Mouse (Mus musculus): ENCODE data around the gene Gosr2. TPM values are rescaled to one million over a fixed set of nuclear protein-coding genes. Genes with fewer than 3 reads are reported as not detected.

Gosr2 gene
- polyA plus RNA-seq, 1 experiment from 2014 or later = 79.2 TPM

DNA sequence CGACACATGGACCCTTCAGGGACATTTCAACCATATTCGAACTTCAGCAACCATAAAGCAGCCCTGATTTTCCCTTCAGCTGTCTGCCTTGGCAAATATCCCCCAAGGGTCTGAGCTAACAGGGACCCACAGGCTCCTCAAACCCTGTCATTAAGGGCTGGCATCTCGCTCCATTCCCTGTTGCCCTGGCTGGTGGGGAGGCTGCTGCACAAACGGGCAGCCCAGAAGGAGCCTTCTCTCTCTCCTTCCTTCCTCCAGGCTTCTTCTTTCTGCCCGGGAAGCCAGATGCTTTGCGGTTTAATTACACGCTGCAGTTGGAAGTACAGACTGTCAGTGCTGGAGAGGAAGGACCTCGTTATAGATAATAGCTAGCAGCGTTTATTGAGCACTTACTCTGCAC is 54.5 kb downstream of the Gosr2 start:
- H3K4me1 ChIP-seq (replicated peaks; ENCODE audit: control insufficient read depth, insufficient read depth, low read length) = no peaks in the 10 kb centered on the region
- ATAC-seq (ENCODE audit: low read depth) = no peak
- H3K9me3 ChIP-seq (ENCODE audit: control insufficient read depth, low read length) = no peaks in the 10 kb centered on the region
- H3K36me3 ChIP-seq (ENCODE audit: control insufficient read depth, insufficient read depth, low read length) = no peaks in the 10 kb centered on the region
- no peak overlapping the region for H3K27ac ChIP-seq (ENCODE audit: low read length)
- H3K4me2 ChIP-seq (ENCODE audit: low read depth, low read length) = no peak overlapping the region
- no peak overlapping the region for H3K4me3 ChIP-seq (ENCODE audit: low read length)
- H3K9ac ChIP-seq (ENCODE audit: low read length) = no peak overlapping the region
- 69% methylated on average over 9 of the region's 9 CpGs for WGBS
- peaks cover 18% of the 10 kb centered on the region for H3K27me3 ChIP-seq (ENCODE audit: control insufficient read depth, insufficient read depth, low read depth, low read length)

DNA sequence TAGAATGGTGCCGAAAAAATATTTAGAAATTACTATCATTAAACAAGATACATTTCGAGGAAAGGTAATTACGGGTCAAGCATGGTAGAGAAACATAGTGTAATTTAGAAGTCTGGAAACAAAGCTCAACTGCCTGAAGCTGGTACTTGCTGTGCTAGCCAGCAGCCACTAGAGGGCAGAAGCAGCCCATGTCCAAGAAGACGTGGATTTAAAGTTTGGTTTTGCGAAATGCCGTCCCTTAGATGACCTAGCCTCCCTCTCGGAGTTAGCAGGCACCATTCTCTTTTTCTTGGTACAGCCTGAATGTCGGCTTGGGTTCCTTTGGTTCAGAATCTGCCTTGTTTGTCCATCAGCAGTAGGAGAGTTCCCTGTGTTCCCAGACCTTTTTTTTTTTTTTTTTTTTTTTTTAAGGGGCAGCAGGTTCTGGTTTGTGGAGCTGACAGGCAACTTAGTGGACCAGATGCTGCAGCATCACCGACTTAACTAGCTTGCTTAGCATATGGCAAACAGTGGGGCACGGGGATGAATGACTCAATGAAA is 58.2 kb downstream of the Gosr2 start:
- WGBS = 3% methylated on average over 10 of the region's 10 CpGs
- H3K9ac ChIP-seq (ENCODE audit: low read length) = no peak overlapping the region
- H3K4me1 ChIP-seq (replicated peaks; ENCODE audit: control insufficient read depth, insufficient read depth, low read length) = no peaks in the 10 kb centered on the region
- H3K9me3 ChIP-seq (ENCODE audit: control insufficient read depth, low read length) = no peaks in the 10 kb centered on the region
- no peak overlapping the region for H3K4me2 ChIP-seq (ENCODE audit: low read depth, low read length)
- peaks cover 7% of the 10 kb centered on the region for H3K27me3 ChIP-seq (ENCODE audit: control insufficient read depth, insufficient read depth, low read depth, low read length)
- no peak overlapping the region for H3K27ac ChIP-seq (ENCODE audit: low read length)
- ATAC-seq (ENCODE audit: low read depth) = no peak
- H3K4me3 ChIP-seq (ENCODE audit: low read length) = no peak overlapping the region
- H3K36me3 ChIP-seq (ENCODE audit: control insufficient read depth, insufficient read depth, low read length) = no peaks in the 10 kb centered on the region

DNA sequence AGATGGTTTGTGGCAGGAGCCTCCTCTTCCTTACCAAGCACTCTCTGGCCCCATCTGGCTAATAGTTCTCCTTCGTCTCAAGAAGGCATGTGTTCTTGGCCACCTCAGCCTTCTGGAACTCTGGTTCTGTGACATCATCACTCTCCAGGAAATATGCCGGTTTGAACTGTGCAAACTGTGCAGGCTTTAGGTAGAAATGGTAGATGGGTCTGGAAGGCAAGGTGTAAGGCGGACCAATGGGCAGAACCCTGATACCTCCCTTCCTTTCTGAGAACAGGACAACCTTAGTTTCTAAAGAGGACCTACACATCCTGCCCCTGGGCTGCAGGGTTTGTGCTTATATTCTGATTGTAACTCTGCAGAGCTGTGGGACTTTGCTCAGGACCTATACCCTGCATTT is 58.9 kb downstream of the Gosr2 start, which contains the start of gene Lyzl6:
Gene Lyzl6, minus strand, starts transcription at position 101 of the 400 bp plus-strand sequence.
- no peaks in the 10 kb centered on the region for H3K9me3 ChIP-seq (ENCODE audit: control insufficient read depth, low read length)
- H3K4me3 ChIP-seq (ENCODE audit: low read length) = no peak within 1 kb of the TSS
- WGBS = 69% methylated on average over 3 of the region's 3 CpGs
- no peak within 1 kb of the TSS for H3K4me2 ChIP-seq (ENCODE audit: low read depth, low read length)
- ATAC-seq (ENCODE audit: low read depth) = no peak
- no peaks in the 10 kb centered on the region for H3K36me3 ChIP-seq (ENCODE audit: control insufficient read depth, insufficient read depth, low read length)
- H3K4me1 ChIP-seq (replicated peaks; ENCODE audit: control insufficient read depth, insufficient read depth, low read length) = no peaks in the 10 kb centered on the region
- H3K9ac ChIP-seq (ENCODE audit: low read length) = no peak within 1 kb of the TSS
- peaks cover 7% of the 10 kb centered on the region for H3K27me3 ChIP-seq (ENCODE audit: control insufficient read depth, insufficient read depth, low read depth, low read length)
- no peak within 1 kb of the TSS for H3K27ac ChIP-seq (ENCODE audit: low read length)

DNA sequence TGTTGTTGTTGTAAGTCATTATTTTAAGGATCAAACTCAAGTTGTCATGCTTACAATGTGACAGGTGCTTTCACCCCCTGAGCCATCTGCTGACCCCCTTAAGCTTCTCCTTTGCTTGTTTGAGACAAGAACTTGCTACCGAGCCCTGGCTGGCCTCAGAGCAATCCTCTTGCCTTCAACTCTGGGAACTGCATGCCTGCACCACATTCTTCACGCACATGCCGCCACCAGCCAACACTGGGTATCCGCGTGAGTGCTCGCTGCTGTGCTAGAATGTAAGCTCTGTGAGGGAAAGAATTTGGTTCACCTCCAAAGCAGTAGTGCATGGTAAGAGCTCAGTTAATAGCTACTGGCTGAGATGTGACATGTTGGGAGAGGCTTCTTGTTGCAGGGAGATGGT is 61.4 kb downstream of the Gosr2 start:
- no peaks in the 10 kb centered on the region for H3K4me1 ChIP-seq (replicated peaks; ENCODE audit: control insufficient read depth, insufficient read depth, low read length)
- no peak for ATAC-seq (ENCODE audit: low read depth)
- no peaks in the 10 kb centered on the region for H3K36me3 ChIP-seq (ENCODE audit: control insufficient read depth, insufficient read depth, low read length)
- no peak overlapping the region for H3K4me3 ChIP-seq (ENCODE audit: low read length)
- H3K27me3 ChIP-seq (ENCODE audit: control insufficient read depth, insufficient read depth, low read depth, low read length) = peaks cover 7% of the 10 kb centered on the region
- 66% methylated on average over 6 of the region's 6 CpGs for WGBS
- no peak overlapping the region for H3K9ac ChIP-seq (ENCODE audit: low read length)
- H3K9me3 ChIP-seq (ENCODE audit: control insufficient read depth, low read length) = no peaks in the 10 kb centered on the region
- H3K4me2 ChIP-seq (ENCODE audit: low read depth, low read length) = no peak overlapping the region
- no peak overlapping the region for H3K27ac ChIP-seq (ENCODE audit: low read length)

DNA sequence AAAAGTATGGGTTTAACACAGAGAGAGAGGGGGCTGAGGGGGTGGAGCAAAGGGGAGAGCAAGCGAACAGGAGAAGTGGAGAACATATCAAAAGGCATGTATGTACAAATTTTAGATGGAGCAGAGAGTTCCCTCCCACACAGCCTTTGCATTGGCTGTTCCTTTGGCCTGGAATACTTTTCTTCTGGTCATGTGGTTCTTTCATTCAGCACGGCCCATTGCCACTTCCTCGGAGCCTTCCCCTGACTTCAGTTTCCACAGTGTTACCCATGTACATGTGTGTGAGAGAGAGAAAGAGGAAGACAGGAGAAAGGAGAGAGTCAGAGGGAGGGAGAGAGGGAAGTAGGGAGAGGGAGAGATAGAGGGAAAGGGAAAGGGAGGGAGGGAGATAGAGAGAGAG is 62.2 kb downstream of the Gosr2 start:
- 65% methylated on average over 3 of the region's 3 CpGs for WGBS
- Histone ChIP-seq H3K4me2 (ENCODE audit: low read depth, low read length) (no peak overlapping the region), H3K27ac (ENCODE audit: low read length) (no peak overlapping the region), H3K36me3 (ENCODE audit: control insufficient read depth, insufficient read depth, low read length) (no peaks in the 10 kb centered on the region), H3K27me3 (ENCODE audit: control insufficient read depth, insufficient read depth, low read depth, low read length) (peaks cover 7% of the 10 kb centered on the region), H3K9ac (ENCODE audit: low read length) (no peak overlapping the region), H3K4me1 (replicated peaks; ENCODE audit: control insufficient read depth, insufficient read depth, low read length) (no peaks in the 10 kb centered on the region), H3K4me3 (ENCODE audit: low read length) (no peak overlapping the region), H3K9me3 (ENCODE audit: control insufficient read depth, low read length) (no peaks in the 10 kb centered on the region)
- no peak for ATAC-seq (ENCODE audit: low read depth)

DNA sequence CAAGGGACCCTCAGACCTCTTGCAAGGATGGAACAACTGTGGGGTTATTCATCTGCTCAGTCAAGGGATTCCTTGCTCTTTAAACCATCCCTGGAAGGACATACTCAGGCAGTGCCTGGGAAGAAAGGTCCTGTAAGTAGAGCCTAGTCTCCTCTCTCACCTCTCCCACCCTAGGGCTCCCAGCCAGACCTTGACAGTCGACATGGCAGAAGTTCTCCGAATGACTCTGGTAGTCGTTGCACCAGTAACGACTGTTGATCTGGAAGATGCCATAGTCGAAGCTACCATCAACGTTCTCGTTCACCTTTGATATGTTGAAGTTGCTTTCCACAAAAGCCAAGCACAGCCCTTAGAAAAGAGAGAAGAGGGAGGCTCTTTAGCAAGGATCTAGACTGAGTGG is 62.9 kb downstream of the Gosr2 start:
- no peaks in the 10 kb centered on the region for H3K9me3 ChIP-seq (ENCODE audit: control insufficient read depth, low read length)
- no peaks in the 10 kb centered on the region for H3K4me1 ChIP-seq (replicated peaks; ENCODE audit: control insufficient read depth, insufficient read depth, low read length)
- ATAC-seq (ENCODE audit: low read depth) = no peak
- H3K36me3 ChIP-seq (ENCODE audit: control insufficient read depth, insufficient read depth, low read length) = no peaks in the 10 kb centered on the region
- 77% methylated on average over 7 of the region's 7 CpGs for WGBS
- H3K4me3 ChIP-seq (ENCODE audit: low read length) = no peak overlapping the region
- H3K27me3 ChIP-seq (ENCODE audit: control insufficient read depth, insufficient read depth, low read depth, low read length) = peaks cover 3% of the 10 kb centered on the region
- no peak overlapping the region for H3K9ac ChIP-seq (ENCODE audit: low read length)
- no peak overlapping the region for H3K4me2 ChIP-seq (ENCODE audit: low read depth, low read length)
- no peak overlapping the region for H3K27ac ChIP-seq (ENCODE audit: low read length)

DNA sequence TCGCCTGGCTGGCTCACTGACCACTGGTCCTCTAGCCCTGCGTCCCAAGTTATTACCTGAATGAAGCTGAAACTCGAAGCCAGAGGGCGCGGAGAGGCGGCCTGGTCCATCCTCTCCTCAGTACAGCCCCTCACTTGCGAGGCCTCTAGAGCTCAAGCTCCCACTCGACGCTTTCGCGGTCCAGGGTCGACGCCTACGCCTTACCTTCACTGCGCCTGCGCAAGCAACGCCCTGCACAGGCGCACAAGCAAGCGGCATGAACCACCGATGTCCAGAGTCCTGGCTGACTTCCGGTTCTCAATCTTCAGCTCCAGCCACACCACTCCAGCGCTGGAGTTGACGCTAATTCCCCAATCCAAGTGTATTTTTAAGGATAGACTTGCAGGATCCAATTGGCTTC is 70.2 kb downstream of the Gosr2 start:
- H3K9me3 ChIP-seq (ENCODE audit: control insufficient read depth, low read length) = no peaks in the 10 kb centered on the region
- H3K9ac ChIP-seq (ENCODE audit: low read length) = no peak overlapping the region
- 73% methylated on average over 23 of the region's 23 CpGs for WGBS
- no peak for ATAC-seq (ENCODE audit: low read depth)
- no peaks in the 10 kb centered on the region for H3K36me3 ChIP-seq (ENCODE audit: control insufficient read depth, insufficient read depth, low read length)
- no peaks in the 10 kb centered on the region for H3K4me1 ChIP-seq (replicated peaks; ENCODE audit: control insufficient read depth, insufficient read depth, low read length)
- no peaks in the 10 kb centered on the region for H3K27me3 ChIP-seq (ENCODE audit: control insufficient read depth, insufficient read depth, low read depth, low read length)
- no peak overlapping the region for H3K27ac ChIP-seq (ENCODE audit: low read length)
- no peak overlapping the region for H3K4me3 ChIP-seq (ENCODE audit: low read length)
- H3K4me2 ChIP-seq (ENCODE audit: low read depth, low read length) = no peak overlapping the region

Other genes with a start within 250 kb of the Gosr2 start
- gene Lrrc37a, start 193.3 kb downstream of the Gosr2 start, polyA plus RNA-seq (2015; fragmentation: Nextera tagmentation; extraction: Ambion mirVana) = not detected in 2 replicates
- gene Gm884, start 76.8 kb downstream of the Gosr2 start, polyA plus RNA-seq (2015; fragmentation: Nextera tagmentation; extraction: Ambion mirVana) = not detected in 2 replicates
- gene Lyzl6, start 59.0 kb downstream of the Gosr2 start, polyA plus RNA-seq (2015; fragmentation: Nextera tagmentation; extraction: Ambion mirVana) = not detected in 2 replicates
- gene Rprml, start 48.3 kb downstream of the Gosr2 start, polyA plus RNA-seq (2015; fragmentation: Nextera tagmentation; extraction: Ambion mirVana) = not detected in 2 replicates
- 0.10 TPM in 1 of 2 replicates, not detected in the other for gene Wnt9b, start 51.9 kb upstream of the Gosr2 start, polyA plus RNA-seq (2015; fragmentation: Nextera tagmentation; extraction: Ambion mirVana)
- gene Wnt3, start 76.3 kb upstream of the Gosr2 start, polyA plus RNA-seq (2015; fragmentation: Nextera tagmentation; extraction: Ambion mirVana) = 0.14 and 0.35 TPM in 2 replicates

All from lung, embryonic 16.5 days (tissue).